Mouse (Mus musculus) splenic B cell, adult 2 months (primary cell): ENCODE measurements around the gene Kcnj15.

Experiments used
- DNase-seq: peaks from one replicate; pipeline ENCODE4 v3.0.0-alpha.2; 2011; ENCODE audit warnings: low read depth, low spot score
- H3K27me3 ChIP-seq: 2 replicates; pipeline ENCODE4 v1.6.1; 2012; ENCODE audit warnings: mild to moderate bottlenecking, low read length, moderate library complexity, mixed read lengths; ENCODE audit not compliant: control insufficient read depth, poor library complexity, insufficient read depth, severe bottlenecking
- H3K36me3 ChIP-seq: 2 replicates; pipeline ENCODE4 v1.6.1; 2012; ENCODE audit warnings: mild to moderate bottlenecking, low read length, moderate library complexity, mixed read lengths; ENCODE audit not compliant: control insufficient read depth, poor library complexity, insufficient read depth, severe bottlenecking

Gene Kcnj15

DNA sequence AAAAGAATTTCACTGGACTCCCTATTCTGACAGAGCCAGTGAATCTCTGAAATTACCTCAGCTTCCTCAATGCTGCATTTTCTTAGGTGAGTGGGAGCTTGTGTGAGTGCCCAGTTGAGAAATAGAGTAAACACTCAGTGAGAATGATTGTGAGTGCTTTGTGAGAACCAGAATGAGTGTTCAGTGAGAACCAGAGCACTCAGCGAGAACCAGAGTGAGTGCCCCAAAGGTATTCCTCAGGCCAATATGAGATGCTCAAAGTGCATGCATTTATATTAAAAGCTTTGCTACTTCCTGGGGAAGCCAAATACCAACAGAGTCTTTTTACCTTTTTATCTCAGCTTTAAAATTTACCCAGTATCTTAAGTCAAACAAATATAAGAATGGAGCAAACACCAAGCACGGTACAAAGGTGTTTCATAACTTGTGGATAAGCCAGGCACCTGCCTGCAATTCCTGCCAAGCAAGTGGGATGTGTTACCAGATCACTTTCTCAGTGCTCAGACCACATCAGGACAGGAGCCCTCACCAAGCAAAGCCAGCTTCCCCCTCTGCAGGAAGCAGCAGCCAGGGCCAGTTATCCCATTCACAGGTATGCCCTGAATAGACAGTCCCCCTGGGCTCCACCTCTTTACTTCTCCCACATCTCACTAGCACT lies 22.3 kb upstream of the Kcnj15 start:
- Histone ChIP-seq H3K36me3 (no peaks in the 10 kb centered on the region), H3K27me3 (no peaks in the 10 kb centered on the region)
- DNase-seq = no peak

DNA sequence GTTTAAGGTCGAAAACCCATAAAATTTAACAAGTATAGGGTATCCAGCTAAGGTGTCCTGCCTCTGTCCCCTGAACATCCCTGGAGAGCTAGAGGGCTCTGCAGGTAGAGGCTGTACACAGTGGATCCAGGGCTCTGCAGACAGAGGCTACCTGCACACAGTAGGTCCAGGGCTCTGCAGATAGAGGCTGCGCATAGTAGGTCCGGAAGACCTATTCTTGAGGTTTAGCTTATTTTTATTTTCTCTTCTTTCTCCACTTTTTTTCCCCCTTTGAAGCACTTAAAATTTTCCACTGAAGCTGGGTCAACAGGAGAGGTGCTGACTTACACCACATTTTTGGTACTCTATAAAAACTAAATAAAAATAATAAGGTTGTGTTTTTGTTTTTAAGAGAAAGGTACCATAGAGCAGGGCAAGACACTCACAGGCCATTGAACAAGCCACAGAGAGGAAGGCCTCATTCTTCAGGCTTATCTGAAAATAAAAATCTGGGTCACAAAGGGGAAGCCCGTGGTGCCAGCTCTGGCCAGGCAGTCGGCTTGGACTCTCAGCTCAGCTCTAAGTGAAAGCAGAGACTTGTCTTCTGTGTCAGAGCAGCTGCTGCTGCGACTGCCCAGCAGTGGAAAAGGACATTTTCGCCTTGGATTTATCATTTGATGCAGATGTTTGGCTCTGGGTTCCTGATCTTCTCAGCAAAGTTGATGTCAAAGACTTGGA lies 18.0 kb upstream of the Kcnj15 start:
- Histone ChIP-seq H3K27me3 (no peaks in the 10 kb centered on the region), H3K36me3 (no peaks in the 10 kb centered on the region)
- DNase-seq = no peak

DNA sequence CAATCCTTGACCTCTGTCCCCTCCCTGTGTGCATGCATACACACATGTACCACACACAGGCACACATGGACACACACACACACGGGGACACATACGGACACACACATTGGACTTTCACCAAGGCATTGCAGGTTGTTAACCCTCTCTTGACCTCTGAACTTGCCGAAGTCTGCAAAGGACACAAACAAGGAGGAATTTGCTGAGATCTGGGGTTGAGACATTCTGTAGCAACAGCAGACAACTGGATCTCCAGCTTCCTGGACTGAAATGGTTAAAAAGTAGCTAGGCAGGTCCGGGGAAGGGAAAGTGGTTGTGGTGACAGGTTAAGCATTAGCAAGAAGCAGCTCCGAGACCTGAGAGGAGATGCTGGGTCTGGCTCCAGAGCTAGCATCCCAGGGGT lies 16.7 kb upstream of the Kcnj15 start:
- no peak for DNase-seq
- no peaks in the 10 kb centered on the region for H3K27me3 ChIP-seq

DNA sequence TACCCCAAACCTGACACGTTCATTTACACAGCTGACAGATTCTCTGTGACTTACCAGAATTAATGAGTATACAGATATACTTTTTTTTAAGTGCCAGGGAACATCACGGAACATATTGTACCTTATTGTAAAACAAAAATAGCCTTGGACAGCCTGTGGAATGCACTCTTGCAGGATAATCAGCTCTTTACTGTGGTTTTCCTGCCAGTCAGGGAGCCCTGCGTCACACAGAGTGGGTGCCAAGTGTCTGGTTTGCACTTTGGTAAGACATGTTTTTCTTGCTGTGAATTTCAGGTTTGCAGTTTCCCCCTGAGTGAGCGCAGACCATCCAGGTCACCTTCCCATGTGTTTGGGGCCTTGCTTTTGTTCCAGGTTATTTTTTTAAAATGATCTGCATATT lies 15.8 kb upstream of the Kcnj15 start:
- no peak for DNase-seq
- Histone ChIP-seq H3K36me3 (no peaks in the 10 kb centered on the region), H3K27me3 (no peaks in the 10 kb centered on the region)

More for the DNA sequence above, 16.7 kb upstream of the Kcnj15 start:
- H3K36me3 ChIP-seq = no peaks in the 10 kb centered on the region

DNA sequence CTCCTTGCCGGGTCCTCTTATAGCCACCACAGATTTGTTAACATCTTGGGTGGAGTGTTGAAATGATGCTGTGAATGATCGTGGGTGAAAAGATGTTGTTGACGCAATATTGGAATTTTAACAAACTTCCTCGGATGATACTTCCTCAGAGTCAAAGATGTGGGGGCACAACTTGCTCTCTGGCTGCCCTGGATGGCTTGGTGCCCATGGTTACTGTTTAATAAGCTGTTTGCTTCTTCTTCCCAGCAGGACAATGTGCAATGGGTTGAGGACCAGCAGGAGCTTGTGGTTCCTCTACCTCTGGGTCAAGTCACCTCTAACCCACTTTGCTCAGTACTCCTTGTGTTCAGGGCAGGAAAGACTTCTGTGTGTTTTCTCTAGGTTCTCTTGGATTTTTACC lies 15.2 kb upstream of the Kcnj15 start:
- H3K27me3 ChIP-seq = no peaks in the 10 kb centered on the region
- no peak for DNase-seq

DNA sequence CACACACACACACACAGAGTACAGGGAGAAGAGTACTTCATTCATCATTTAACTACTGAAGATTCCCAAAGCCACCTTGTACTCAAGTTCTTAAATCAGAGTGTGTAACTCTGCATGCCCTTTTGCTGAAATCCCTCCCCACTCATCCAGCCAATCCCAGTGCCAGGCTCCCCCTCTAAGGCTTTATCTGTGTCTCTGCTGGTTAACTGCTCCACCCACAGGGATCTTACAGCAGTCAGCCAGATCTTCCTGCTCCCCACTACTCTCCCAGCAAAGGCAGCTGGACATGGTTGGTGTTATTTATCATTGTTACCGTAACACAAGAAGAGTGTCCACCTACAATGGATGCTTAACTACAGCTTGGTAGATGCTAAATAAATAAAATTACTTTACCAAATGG lies 14.0 kb upstream of the Kcnj15 start:
- no peaks in the 10 kb centered on the region for H3K36me3 ChIP-seq
- DNase-seq = no peak
- H3K27me3 ChIP-seq = no peaks in the 10 kb centered on the region

More for the DNA sequence above, 15.2 kb upstream of the Kcnj15 start:
- H3K36me3 ChIP-seq = no peaks in the 10 kb centered on the region

DNA sequence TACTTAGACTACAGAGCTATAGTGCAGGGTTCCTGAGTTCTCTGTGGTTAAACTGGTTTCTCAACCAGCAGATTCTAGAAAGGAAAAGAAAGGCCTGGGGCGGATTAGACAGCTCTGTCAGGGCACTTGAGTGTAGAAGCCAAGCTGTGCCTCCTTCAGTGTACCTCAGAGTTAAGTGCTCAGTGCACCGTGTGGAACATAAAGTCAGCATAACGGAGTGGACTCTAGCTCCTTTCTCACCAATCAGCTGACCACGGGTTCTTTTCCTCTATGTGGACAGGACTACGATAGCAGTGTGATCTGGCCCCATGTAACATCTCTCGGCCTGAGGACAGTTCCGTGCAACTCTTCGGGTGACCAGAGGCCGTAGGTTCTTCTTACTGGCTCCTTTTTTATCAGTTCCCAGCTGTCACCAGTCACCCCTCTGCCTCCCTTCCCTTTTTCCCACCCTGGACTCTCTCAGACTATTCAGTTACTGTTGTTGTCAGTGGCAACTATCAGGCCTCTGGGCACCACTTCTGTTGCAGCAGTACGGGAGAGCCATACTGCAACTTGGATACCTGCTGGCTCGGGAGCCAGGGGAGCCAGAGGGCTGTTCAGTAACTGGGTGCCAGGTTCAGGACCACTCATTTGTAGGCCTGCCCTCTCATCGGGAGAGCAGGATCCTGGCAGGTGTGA lies 12.6 kb upstream of the Kcnj15 start:
- Histone ChIP-seq H3K27me3 (no peaks in the 10 kb centered on the region), H3K36me3 (no peaks in the 10 kb centered on the region)
- DNase-seq = no peak

DNA sequence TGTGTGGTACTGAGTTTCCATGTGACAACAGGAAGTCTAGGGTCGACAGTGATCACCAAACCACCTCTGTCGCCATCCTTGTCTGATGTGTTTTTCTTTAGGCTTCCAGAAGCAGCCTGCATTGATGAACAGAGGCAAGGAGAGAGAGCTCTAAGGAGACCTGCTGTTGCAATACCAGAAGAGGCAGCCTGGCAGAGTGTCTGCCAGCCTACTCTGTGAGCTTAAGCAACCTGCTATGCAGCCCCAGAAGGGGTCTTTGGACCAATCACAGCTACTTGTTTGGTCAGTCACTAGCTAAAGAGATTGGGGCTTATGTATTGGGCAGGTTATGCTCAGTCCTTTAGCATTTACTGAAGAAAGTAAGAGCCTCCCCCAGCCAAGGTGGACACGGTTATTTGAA lies 11.9 kb upstream of the Kcnj15 start:
- Histone ChIP-seq H3K36me3 (no peaks in the 10 kb centered on the region), H3K27me3 (no peaks in the 10 kb centered on the region)
- no peak for DNase-seq

DNA sequence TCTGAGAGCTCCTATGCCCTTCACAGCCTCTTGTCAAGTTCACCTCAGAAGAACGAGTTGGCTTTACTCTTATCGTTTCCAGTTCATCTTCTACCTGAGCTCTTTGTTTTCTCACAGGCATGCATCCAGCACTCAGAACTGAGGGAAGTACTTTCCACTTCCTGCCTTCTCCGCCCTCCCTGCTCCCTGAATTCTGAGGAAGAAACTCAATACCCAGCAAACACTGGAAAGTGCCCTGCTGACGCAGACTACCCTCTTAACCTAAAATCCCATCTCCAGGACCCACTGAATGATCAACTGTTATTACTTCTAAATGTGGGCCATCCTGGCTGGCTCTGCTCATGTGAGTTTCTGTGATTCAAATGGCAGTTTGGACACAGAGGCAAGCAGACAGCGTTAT lies 8.7 kb upstream of the Kcnj15 start:
- no peaks in the 10 kb centered on the region for H3K27me3 ChIP-seq
- no peak for DNase-seq
- no peaks in the 10 kb centered on the region for H3K36me3 ChIP-seq

DNA sequence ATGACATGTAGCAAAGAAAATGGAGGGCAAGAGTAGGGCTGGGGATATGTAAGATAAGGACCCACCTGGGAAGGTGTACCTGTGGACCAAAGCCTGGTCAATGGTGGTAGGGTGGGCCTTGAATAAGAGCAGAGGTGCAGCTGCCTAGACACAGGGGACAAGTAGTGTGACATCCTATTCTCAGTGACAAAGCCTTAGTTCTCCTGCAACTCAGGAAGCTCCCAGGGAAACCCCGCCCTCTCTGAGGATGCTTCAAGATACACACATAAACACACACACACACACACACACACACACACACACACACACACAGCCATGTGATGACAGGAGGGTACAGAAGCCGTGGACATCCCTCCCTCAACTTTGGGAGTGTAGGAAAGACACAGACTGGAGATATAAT lies 710 bp upstream of the Kcnj15 start:
- Histone ChIP-seq H3K27me3 (no peaks in the 10 kb centered on the region), H3K36me3 (no peaks in the 10 kb centered on the region)
- no peak for DNase-seq

DNA sequence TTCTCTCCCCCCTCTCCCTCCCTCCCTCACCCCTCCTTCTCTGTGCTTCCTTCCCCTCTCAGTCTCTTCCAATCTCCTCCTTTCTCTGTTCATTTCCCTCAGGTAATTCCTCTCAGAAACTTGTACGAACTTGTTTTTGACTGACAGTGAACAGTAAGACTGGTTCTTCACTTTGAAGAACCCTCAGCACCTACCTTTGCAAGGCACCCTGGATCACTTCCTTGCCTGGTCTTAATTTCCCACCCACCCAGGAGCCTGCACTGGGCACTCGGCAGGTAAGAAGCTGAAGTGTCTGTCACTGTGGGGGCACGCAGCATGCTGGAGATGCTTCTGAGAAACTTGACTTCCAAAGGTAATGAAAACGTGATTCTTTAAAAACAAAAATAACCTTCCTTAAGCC lies 742 bp downstream of the Kcnj15 start:
- no peaks in the 10 kb centered on the region for H3K36me3 ChIP-seq
- no peaks in the 10 kb centered on the region for H3K27me3 ChIP-seq
- no peak for DNase-seq

DNA sequence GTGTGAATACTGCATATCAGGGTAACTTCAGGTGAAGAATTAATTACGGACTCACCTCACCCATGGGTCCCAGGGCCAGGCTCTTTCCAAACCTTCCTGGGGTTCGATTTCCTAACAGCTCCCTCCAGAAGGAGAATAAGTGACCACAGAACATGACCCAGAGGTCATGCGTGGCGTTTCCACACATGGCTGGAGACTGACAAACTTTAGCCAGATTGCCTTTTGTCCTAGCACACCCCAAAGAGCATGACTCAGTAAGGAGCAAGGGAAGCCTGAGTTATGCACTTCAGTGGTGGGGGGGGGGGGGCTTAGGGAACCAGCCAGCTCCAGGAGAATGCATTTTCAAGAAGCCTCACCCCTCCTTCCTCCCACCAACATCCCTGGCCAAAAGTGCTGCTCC lies 2.1 kb downstream of the Kcnj15 start:
- Histone ChIP-seq H3K27me3 (no peaks in the 10 kb centered on the region), H3K36me3 (no peaks in the 10 kb centered on the region)
- DNase-seq = no peak

DNA sequence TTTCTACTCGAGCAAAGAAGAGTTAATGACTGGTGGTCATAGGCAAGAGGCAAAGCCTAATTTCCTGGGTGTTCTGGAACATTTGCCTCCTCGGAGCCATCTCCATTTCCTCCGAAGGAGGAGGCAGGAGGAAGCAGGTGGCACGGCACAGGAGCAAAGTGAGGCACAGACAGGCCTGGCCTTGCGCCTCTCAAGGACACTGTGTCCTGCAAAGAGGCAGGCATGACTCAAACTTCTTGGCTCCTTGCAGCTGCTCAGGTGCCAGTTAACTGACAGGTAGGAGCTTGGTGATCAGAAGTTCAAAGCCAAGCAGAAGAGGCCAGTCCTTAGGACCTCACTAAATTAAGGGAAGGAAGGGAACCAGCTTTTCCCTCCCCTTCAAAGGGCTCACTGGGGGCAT lies 3.3 kb downstream of the Kcnj15 start:
- H3K36me3 ChIP-seq = no peaks in the 10 kb centered on the region
- H3K27me3 ChIP-seq = no peaks in the 10 kb centered on the region
- no peak for DNase-seq

DNA sequence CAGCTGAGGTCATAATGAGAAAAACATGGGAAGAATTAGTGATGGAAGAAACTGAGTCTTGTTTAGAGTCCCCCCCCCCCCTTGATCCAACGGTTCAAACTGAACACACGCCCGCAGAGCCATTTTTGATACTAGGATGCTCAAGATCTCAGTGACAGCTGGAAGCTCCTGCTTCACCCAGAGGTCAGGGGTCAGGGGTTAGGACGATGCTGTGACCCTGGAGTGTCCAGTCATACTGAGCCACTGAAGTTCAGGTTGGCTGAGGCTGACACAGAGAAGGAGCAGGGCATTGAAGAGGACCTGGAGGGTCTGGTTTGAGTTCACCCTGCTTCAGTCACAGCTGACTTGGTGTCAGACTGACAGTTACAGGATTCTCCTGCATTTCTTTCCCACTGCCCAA lies 4.4 kb downstream of the Kcnj15 start:
- Histone ChIP-seq H3K27me3 (no peaks in the 10 kb centered on the region), H3K36me3 (no peaks in the 10 kb centered on the region)
- no peak for DNase-seq

DNA sequence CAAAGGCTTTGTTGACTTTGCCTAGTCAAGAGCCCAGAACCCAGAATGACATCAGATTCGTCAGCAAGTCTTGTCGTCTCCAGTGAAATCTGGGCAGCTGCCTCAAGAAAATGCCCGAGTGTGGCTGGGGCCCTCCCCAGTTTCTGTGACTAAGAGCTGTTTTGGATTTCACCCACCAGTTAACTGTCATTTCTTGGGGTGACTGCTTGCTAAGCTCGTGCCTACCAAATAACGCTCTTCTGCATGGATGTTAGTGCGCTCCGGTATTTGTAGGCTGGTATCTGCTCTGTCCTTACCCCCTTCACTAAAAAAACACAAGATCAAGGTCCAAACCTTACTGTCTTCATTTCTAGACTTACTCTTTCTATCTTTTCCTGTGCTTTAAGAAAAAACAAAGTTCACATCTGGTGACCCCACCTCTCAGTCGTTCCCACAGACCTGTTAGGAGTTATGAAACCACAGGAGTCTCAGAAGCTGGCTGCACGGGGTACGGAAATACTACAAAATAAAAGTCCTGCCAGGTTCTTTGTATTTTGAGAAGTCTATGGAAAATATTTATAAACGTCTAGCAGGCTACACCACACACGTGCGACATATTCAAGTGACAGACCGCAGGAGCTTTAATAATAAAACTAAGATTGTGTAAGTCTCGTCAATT lies 5.5 kb downstream of the Kcnj15 start:
- Histone ChIP-seq H3K27me3 (no peaks in the 10 kb centered on the region), H3K36me3 (no peaks in the 10 kb centered on the region)
- DNase-seq = no peak
